Mouse (Mus musculus): Measurements from ENCODE around the gene Cacna2d1. TPM values are rescaled to one million over a fixed set of nuclear protein-coding genes. Genes with fewer than 3 reads are reported as not detected.

The Cacna2d1 gene
- total and polyA plus RNA-seq, 3 experiments: 0.08 to 0.13 TPM; not detected in 1

GRCm38 (mm10) chr5:16357709-16358108 lies 423.2 kb downstream of the Cacna2d1 start:
- H3K4me3 ChIP-seq (ENCODE audit: control insufficient read depth in 1 of 2, insufficient read depth in 1 of 2, low read depth in 2 of 2, low read length in 2 of 2): no peak overlapping the region
- TF ChIP-seq POLR2AphosphoS2 (IDR thresholded peaks at IDR 0.05; ENCODE audit: low read length): no peak
- H3K27ac ChIP-seq (ENCODE audit: control insufficient read depth, low read depth, low read length): no peak overlapping the region
- no peaks in the 10 kb centered on the region for H3K36me3 ChIP-seq (ENCODE audit: control insufficient read depth in 1 of 2, insufficient read depth in 2 of 2, low read length in 2 of 2)
- DNase-seq (ENCODE audit: low read depth, low spot score): no peak
- no peaks in the 10 kb centered on the region; the same call in 1 of the 2 replicates for H3K9me3 ChIP-seq (replicated peaks; ENCODE audit: insufficient read depth, low read length)
- no peaks in the 10 kb centered on the region for H3K4me1 ChIP-seq (ENCODE audit: control insufficient read depth in 1 of 2, insufficient read depth in 2 of 2, low read length in 2 of 2)
- no peaks in the 10 kb centered on the region for H3K27me3 ChIP-seq (ENCODE audit: control insufficient read depth in 1 of 2, insufficient read depth in 2 of 2, low read length in 2 of 2)
- H3K9ac ChIP-seq (ENCODE audit: control insufficient read depth, low read depth, low read length, poor library complexity, severe bottlenecking): no peak overlapping the region
- no peaks in the 10 kb centered on the region for H3K79me2 ChIP-seq (ENCODE audit: control insufficient read depth, insufficient read depth, low read length, poor library complexity)

- Histone ChIP-seq H3K4me3 (ENCODE audit: control insufficient read depth in 1 of 2, insufficient read depth in 1 of 2, low read depth in 2 of 2, low read length in 2 of 2) (no peak overlapping the region), H3K4me1 (ENCODE audit: control insufficient read depth in 1 of 2, insufficient read depth in 2 of 2, low read length in 2 of 2) (no peaks in the 10 kb centered on the region), H3K36me3 (ENCODE audit: control insufficient read depth in 1 of 2, insufficient read depth in 2 of 2, low read length in 2 of 2) (no peaks in the 10 kb centered on the region), H3K9me3 (replicated peaks; ENCODE audit: insufficient read depth, low read length) (no peaks in the 10 kb centered on the region), H3K79me2 (ENCODE audit: control insufficient read depth, insufficient read depth, low read length, poor library complexity) (no peaks in the 10 kb centered on the region), H3K27me3 (ENCODE audit: control insufficient read depth in 1 of 2, insufficient read depth in 2 of 2, low read length in 2 of 2) (no peaks in the 10 kb centered on the region), H3K27ac (ENCODE audit: control insufficient read depth, low read depth, low read length) (no peak overlapping the region), H3K9ac (ENCODE audit: control insufficient read depth, low read depth, low read length, poor library complexity, severe bottlenecking) (no peak overlapping the region)
- TF ChIP-seq POLR2AphosphoS5 (IDR thresholded peaks at IDR 0.05; ENCODE audit: borderline replicate concordance, low read depth, low read length) (no peak), CHD2 (IDR thresholded peaks at IDR 0.05; ENCODE audit: low read length) (no peak), UBTF (IDR thresholded peaks at IDR 0.05; ENCODE audit: borderline replicate concordance, insufficient read depth, low read depth, low read length) (no peak)
- no peak for DNase-seq (ENCODE audit: low read depth, low spot score)
These were observed 427.6 kb downstream of the Cacna2d1 start for GRCm38 (mm10) chr5:16362076-16362475.

- Histone ChIP-seq H3K9ac (ENCODE audit: control insufficient read depth, low read depth, low read length, poor library complexity, severe bottlenecking) (no peak overlapping the region), H3K27me3 (ENCODE audit: control insufficient read depth in 1 of 2, insufficient read depth in 2 of 2, low read length in 2 of 2) (no peaks in the 10 kb centered on the region), H3K36me3 (ENCODE audit: control insufficient read depth in 1 of 2, insufficient read depth in 2 of 2, low read length in 2 of 2) (no peaks in the 10 kb centered on the region), H3K79me2 (ENCODE audit: control insufficient read depth, insufficient read depth, low read length, poor library complexity) (no peaks in the 10 kb centered on the region), H3K9me3 (replicated peaks; ENCODE audit: insufficient read depth, low read length) (no peaks in the 10 kb centered on the region), H3K4me3 (ENCODE audit: control insufficient read depth in 1 of 2, insufficient read depth in 1 of 2, low read depth in 2 of 2, low read length in 2 of 2) (no peak overlapping the region), H3K4me1 (ENCODE audit: control insufficient read depth in 1 of 2, insufficient read depth in 2 of 2, low read length in 2 of 2) (no peaks in the 10 kb centered on the region), H3K27ac (ENCODE audit: control insufficient read depth, low read depth, low read length) (no peak overlapping the region)
- TF ChIP-seq HCFC1 (IDR thresholded peaks at IDR 0.05; ENCODE audit: low read depth, low read length) (no peak), CHD2 (IDR thresholded peaks at IDR 0.05; ENCODE audit: low read length) (no peak), MYB (IDR thresholded peaks at IDR 0.05; ENCODE audit: low read depth, low read length) (no peak), POLR2A (IDR thresholded peaks at IDR 0.05; ENCODE audit: control insufficient read depth in 1 of 2, insufficient read depth in 1 of 2, low read depth in 1 of 2, low read length in 2 of 2, poor library complexity in 1 of 2) (no peak), NRF1 (IDR thresholded peaks at IDR 0.05; ENCODE audit: insufficient read depth, low read depth, low read length, poor library complexity, severe bottlenecking) (no peak), MAZ (IDR thresholded peaks at IDR 0.05; ENCODE audit: low read depth, low read length) (no peak), MYC (IDR thresholded peaks at IDR 0.05; ENCODE audit: low read depth, low read length) (no peak), TAL1 (IDR thresholded peaks at IDR 0.05; ENCODE audit: low read length) (no peak)
- no peak for DNase-seq (ENCODE audit: low read depth, low spot score)
These were observed 428.7 kb downstream of the Cacna2d1 start for GRCm38 (mm10) chr5:16363171-16363570.
